Mouse (Mus musculus) E14TG2a.4 (cell line): ENCODE data around the gene Tns4.

ENCODE experiments used
- H3K27me3 ChIP-seq: 2 replicates; pipeline ENCODE4 v1.6.1; 2014; ENCODE audit warnings: low read length, control low read depth; ENCODE audit not compliant: insufficient read depth
- H3K36me3 ChIP-seq: 2 replicates; pipeline ENCODE4 v1.6.1; 2014; ENCODE audit warnings: low read length, control low read depth; ENCODE audit not compliant: insufficient read depth
- H3K4me1 ChIP-seq: replicated peaks from 2 replicates; pipeline ENCODE4 v1.6.1; 2014; ENCODE audit warnings: low read depth, low read length, control low read depth
- H3K4me3 ChIP-seq: replicated peaks from 2 replicates; pipeline ENCODE4 v1.5.1; 2014; ENCODE audit warnings: mild to moderate bottlenecking, low read length
- H3K9me3 ChIP-seq: 2 replicates; pipeline ENCODE4 v1.6.1; 2014; ENCODE audit warnings: low read length, control low read depth
- CTCF ChIP-seq: conservative IDR thresholded peaks from 2 replicates; pipeline ENCODE4 v1.5.1; 2014; ENCODE audit warnings: low read length
- NANOG ChIP-seq: IDR thresholded peaks from 2 replicates; pipeline ENCODE4 v1.6.1; 2014; ENCODE audit warnings: borderline replicate concordance, low read length, mixed read lengths
- POU5F1 ChIP-seq: IDR thresholded peaks from 2 replicates; pipeline ENCODE4 v1.6.1; 2014; ENCODE audit warnings: low read length, borderline replicate concordance

The Tns4 gene

DNA sequence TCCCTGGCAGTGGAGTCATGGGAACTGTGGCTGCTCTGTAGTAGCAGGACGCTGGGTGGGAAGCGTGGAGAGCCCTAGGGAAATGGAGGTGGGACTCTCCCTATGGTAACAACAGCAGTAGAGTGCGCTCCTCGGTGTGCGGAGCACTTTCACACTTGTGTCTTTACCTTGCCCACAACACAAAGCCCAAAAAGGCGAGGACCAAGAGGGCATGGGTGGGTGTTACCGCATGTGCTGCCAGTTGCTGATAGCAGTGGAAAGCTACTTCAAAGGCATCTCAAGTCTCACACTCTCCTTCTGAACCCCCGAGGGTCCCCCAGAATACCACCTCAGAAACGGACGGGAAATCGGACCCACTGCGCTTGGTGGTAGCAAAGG, 42.3 kb upstream of the Tns4 start:
- peak overlapping the region; percentile 63 for H3K4me3 ChIP-seq
- no peaks in the 10 kb centered on the region for H3K36me3 ChIP-seq
- peaks cover 30% of the 10 kb centered on the region for H3K27me3 ChIP-seq
- peaks cover 78% of the 10 kb centered on the region for H3K4me1 ChIP-seq
- H3K9me3 ChIP-seq: no peaks in the 10 kb centered on the region
- no peak for TF ChIP-seq NANOG

DNA sequence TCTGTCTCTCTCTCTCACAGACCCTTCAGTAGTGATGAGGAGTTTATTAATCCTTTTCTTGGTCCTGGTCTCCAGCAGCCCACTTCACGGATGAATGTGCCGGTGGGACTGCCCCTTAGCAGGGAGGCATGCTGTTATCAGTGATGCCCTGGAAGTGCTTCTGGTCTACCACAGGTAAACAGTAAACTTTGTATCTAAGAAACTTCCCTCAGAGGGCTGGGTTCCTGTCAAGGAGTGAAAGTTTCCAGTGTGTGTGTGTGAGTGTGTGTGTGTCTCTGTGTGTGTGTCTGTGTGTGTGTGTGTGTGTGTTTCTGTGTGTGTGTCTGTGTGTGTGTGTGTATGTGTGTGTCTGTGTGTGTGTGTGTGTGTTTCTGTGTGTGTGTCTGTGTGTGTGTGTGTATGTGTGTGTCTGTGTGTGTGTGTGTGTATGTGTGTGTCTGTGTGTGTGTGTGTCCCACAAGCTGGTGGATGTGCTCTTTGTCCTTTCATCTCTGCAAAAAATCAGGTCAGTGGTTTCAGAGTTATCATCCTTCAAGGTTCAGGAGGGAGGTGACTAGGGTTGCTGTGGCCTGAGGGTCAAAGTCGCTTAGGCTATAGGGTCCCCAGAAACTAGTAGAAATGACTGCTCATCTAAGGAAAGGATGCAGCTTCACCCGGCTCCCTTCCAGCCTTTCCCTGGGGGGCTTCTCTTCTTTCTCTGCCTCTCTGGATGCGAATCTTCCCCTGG, 41.8 kb upstream of the Tns4 start:
- TF ChIP-seq POU5F1: no peak
- no peak for TF ChIP-seq CTCF
- TF ChIP-seq NANOG: no peak

DNA sequence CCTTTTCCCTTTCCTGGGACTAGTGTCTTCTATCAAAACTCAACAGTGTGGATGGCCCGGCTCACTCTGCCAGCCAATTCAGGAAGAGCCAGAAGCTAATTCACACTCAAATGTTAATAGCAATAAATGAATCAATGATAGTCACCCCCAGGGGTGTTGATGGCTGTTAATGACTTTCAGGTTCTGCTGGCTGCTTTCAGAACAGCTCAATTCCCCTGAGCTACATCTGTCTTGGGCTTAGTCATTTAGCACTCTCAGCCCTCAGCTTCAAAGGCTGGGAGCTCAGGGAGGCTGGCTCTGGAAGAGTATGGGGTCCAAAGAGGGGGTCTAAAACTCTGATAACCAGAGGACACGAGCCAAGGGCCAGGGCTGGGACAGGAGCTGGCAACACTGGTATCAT, 40.2 kb upstream of the Tns4 start:
- no peak overlapping the region for H3K4me3 ChIP-seq
- H3K27me3 ChIP-seq: peaks cover 30% of the 10 kb centered on the region
- TF ChIP-seq CTCF: no peak
- no peak for TF ChIP-seq NANOG
- TF ChIP-seq POU5F1: no peak
- peaks cover 77% of the 10 kb centered on the region for H3K4me1 ChIP-seq
- H3K36me3 ChIP-seq: no peaks in the 10 kb centered on the region
- H3K9me3 ChIP-seq: no peaks in the 10 kb centered on the region

More for the DNA sequence above, 41.8 kb upstream of the Tns4 start:
- Histone ChIP-seq H3K27me3 (peaks cover 30% of the 10 kb centered on the region), H3K36me3 (no peaks in the 10 kb centered on the region), H3K4me1 (peaks cover 78% of the 10 kb centered on the region), H3K9me3 (no peaks in the 10 kb centered on the region), H3K4me3 (peak overlapping the region; percentile 63)

DNA sequence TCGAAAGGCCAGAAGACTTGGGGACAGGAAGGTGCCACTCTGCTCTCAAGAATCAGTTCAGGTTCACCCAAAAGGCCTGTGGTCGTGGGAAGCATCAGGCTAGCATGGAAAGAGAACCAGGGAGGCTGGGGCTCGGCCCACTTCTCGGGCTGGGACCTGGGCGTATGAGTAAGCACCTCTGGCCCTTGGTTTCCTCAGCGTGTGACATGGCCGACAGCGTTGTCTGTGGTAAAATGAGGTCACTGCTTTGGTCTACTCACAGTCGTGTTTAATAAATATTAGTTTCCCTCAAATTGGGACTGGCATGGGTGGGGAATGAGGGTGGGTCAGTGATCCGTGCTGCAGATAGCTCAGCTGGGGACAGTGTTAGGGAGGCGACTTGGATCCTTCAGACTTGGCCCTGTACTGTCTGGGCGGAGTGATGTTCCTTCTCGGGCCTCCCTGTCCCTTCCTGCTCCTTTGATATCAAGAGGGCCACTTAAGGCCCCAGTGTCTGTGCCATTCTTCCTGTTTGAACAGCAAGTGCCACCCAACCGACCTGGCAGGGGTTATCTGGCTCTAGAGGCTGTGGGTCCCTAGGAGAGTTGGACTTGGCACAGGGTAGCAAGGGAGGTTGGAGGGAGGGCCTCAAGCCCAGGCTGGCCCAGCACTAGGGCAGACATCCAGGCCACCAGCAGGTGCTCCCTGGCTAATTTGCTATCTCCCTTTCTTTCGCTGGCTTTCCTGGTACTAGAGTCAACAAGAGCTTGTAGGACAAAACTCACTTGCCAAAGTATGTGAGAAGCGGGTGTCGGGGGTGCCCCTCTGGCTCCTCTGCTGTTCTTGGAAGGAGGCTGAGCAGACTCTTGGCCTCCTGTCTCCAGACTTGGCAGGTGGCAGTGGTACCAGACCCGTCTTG, 38.9 kb upstream of the Tns4 start:
- peaks cover 30% of the 10 kb centered on the region for H3K27me3 ChIP-seq
- H3K4me1 ChIP-seq: peaks cover 70% of the 10 kb centered on the region
- H3K9me3 ChIP-seq: no peaks in the 10 kb centered on the region
- no peak overlapping the region for H3K4me3 ChIP-seq
- TF ChIP-seq NANOG (no peak), POU5F1 (no peak), CTCF (no peak)
- no peaks in the 10 kb centered on the region for H3K36me3 ChIP-seq

DNA sequence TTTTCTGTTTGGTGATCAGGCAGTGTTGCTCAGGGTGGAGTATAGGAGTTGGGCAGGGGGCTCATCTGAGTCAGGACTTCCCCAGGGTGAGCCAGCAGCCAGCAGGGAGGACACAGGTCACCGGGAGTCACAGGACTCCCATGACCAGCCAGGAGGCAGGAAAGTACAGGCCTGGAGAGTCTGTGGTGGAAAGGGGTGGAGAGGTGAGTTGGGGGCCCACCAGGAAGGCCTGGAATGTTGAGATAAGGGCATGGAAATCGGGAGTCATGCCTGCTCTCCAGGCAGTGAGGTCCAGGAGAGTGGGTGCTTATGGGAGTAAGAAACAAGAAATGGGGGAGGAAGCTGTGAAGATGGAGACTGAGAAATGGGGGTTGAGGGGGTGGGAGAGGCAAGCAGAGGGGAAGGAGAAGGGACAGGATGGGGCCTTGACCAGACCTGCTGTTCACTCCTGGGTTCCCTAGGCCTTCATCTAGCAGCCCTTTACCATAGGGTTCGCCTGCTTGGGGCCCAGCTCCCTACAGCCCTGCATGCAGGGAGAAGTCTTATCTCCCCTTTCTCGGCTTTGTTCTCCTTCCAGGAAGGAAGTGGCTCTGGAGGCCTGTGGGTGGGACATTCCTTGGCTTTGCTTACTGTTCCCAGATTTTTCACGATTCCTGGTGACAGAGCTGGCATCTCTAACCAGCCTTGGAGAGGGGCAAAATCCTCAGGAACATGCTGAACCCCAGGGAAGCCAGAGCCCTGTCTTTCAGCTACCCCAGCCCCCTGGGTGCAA, 37.6 kb upstream of the Tns4 start:
- H3K9me3 ChIP-seq: no peaks in the 10 kb centered on the region
- TF ChIP-seq NANOG (no peak), CTCF (no peak), POU5F1 (no peak)
- H3K36me3 ChIP-seq: no peaks in the 10 kb centered on the region
- no peak overlapping the region for H3K4me3 ChIP-seq
- peaks cover 29% of the 10 kb centered on the region for H3K27me3 ChIP-seq
- peaks cover 64% of the 10 kb centered on the region for H3K4me1 ChIP-seq

DNA sequence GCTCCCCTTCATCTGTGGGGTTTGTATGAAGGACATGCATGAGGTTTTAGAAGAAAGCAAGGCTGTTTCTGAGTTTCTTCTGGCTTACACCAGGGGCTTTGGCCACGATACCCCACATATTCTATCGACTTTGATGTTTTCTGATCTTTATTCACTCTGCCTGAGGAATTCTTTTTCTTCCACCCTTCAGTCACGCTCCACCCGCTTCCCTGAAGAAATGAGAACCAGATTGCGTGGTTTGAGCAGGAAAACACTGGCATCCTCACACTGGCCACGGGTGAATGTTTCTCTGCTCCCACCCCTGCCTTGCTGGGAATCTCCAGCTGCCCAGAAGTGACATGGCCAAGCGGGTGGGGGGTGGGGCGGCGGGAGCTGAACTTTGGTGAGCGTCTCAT, 35.5 kb upstream of the Tns4 start:
- Histone ChIP-seq H3K36me3 (no peaks in the 10 kb centered on the region), H3K4me3 (no peak overlapping the region), H3K27me3 (peaks cover 20% of the 10 kb centered on the region), H3K9me3 (no peaks in the 10 kb centered on the region), H3K4me1 (peaks cover 76% of the 10 kb centered on the region)
- no peak for TF ChIP-seq POU5F1
- TF ChIP-seq NANOG: no peak
- no peak for TF ChIP-seq CTCF

DNA sequence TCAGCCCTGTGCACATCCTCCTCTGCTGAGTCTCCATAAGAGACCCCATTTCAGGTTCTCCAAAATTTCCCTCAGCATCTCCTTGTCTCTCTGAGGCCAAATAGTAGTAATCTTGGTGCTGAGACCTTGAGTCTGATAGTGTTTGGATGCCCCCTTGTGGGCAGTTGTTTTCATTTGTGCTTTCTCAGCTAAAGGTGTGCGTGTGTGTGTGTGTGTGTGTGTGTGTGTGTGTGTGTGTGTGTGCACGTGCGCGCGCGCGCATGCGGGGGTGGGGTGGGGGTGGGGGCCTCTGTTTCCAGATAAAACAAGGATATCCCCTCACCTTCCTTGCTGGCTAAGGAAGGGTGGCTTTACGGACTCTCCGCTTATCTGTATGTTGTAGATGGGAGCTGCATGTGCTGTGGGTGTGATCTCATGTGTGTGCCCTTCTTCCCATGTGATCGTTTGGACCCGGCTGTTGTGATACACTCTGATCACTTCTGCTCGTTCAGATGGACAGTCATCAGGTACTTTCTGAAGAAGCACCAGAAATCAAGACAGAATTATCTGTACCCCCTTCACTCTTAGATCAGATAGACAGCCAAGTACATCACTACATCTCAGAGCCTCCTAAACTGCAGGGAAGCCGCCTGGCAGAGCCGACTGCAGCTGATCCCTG, 35.0 kb upstream of the Tns4 start:
- Histone ChIP-seq H3K36me3 (no peaks in the 10 kb centered on the region), H3K4me3 (no peak overlapping the region), H3K9me3 (no peaks in the 10 kb centered on the region), H3K4me1 (peaks cover 77% of the 10 kb centered on the region), H3K27me3 (peaks cover 15% of the 10 kb centered on the region)
- TF ChIP-seq CTCF: peak; percentile 21
- no peak for TF ChIP-seq POU5F1
- TF ChIP-seq NANOG: no peak

DNA sequence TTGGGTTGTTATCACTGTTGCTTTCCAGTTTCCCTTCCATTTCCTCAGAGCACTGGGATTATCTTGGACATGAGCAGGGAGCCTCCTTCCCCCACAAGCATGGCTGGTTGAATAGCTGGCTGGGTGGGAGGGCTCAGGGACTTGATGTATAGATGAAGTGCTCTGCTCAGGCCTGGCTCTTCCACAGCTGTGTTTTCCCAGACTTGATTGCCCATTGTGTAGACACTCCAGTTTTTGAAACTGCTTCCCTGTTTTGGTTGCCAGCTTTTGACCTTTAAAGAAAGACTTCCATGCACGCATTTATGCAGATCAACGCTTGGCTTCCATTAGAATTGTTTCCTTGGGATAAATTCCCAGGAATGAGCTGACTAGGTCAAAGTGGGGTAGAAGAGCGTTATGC, 33.6 kb upstream of the Tns4 start:
- no peak overlapping the region for H3K4me3 ChIP-seq
- H3K9me3 ChIP-seq: no peaks in the 10 kb centered on the region
- no peaks in the 10 kb centered on the region for H3K36me3 ChIP-seq
- peaks cover 7% of the 10 kb centered on the region; the same call in 1 of the 2 replicates for H3K27me3 ChIP-seq
- TF ChIP-seq NANOG: peak; percentile 60; the same call in 1 of the 2 replicates
- TF ChIP-seq POU5F1: no peak
- peaks cover 78% of the 10 kb centered on the region for H3K4me1 ChIP-seq
